Mouse (Mus musculus): ENCODE data around the gene Gcc1.

DNA sequence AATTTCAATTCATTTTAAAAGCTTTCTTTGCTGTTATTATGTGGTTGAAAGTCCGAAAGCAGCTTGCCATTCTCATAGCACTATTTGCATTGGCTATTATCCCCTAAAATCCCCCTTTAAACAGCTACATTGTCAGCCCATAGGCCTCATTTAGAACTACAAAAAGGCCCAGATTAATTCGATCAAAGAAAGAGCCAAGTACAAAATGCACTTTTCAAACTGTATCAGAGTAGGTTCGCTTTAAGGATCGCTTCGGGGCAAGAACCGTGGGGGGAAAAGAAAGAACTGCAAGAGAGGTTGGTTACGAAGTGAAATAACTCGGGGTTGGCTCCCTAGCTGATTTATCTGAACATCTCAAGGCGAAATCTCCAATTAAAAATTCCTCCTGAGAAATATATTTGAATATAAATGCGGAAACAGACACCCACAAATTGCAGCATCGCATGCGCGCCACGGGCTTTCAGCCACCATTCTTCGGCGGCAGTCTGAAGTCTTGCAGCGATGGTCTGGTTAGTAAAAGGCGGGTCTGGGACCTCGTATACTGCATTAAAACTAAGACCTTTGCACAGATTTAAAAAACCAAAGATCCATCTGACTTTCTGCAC, 31.2 kb downstream of the Gcc1 start:
- TF ChIP-seq CTCF (conservative IDR thresholded peaks at IDR 0.05; ENCODE audit: insufficient read depth, insufficient read length, low read depth, low read length) (no peak), POLR2A (IDR thresholded peaks at IDR 0.05; ENCODE audit: low read depth, low read length) (no peak)
